Mouse (Mus musculus): ENCODE data around the gene Cntn1.

GRCm38 (mm10) chr15:92001431-92001830, 49.5 kb upstream of the Cntn1 start:
- TF ChIP-seq POLR2A (IDR thresholded peaks at IDR 0.05; ENCODE audit: low read depth, low read length) (no peak), CTCF (IDR thresholded peaks at IDR 0.05; ENCODE audit: extremely low read depth, insufficient read length, insufficient replicate concordance, low read depth, low read length) (no peak)

Measured in small intestine, adult 2 months (tissue).